Mouse (Mus musculus) liver, embryonic 11.5 days (tissue): ENCODE results near the gene 1700019A02Rik. TPM values are rescaled to one million over a fixed set of nuclear protein-coding genes. Genes with fewer than 3 reads are reported as not detected.

Experiments
- ATAC-seq: fragments of 200-750 bp; cut with Nextera tagmentation; replicated peaks from 2 replicates; pipeline ENCODE4 v1.8.0; 2017; ENCODE audit warnings: moderate number of reproducible peaks, mild to moderate bottlenecking, moderate TSS enrichment, moderate library complexity; ENCODE audit not compliant: low FRiP score
- DNase-seq: peaks from one replicate; pipeline ENCODE4 v3.0.0-alpha.2; 2017; ENCODE audit warnings: low spot score
- H3K27ac ChIP-seq: fragments of 300-500 bp; sonication (generic); 2 replicates; pipeline ENCODE4 v1.5.1; 2014; ENCODE audit warnings: mild to moderate bottlenecking, low read depth, low read length, control low read depth
- H3K27me3 ChIP-seq: fragments of 300-500 bp; sonication (generic); replicated peaks from 2 replicates; pipeline ENCODE4 v1.6.1; 2014; ENCODE audit warnings: low read length, mixed read lengths; ENCODE audit not compliant: control insufficient read depth, insufficient read depth
- H3K36me3 ChIP-seq: fragments of 300-500 bp; sonication (generic); 2 replicates; pipeline ENCODE4 v1.6.1; 2014; ENCODE audit warnings: mild to moderate bottlenecking, low read length, moderate library complexity, mixed read lengths; ENCODE audit not compliant: control insufficient read depth, insufficient read depth
- H3K4me1 ChIP-seq: fragments of 300-500 bp; sonication (generic); replicated peaks from 2 replicates; pipeline ENCODE4 v1.6.1; 2014; ENCODE audit warnings: low read length, mixed read lengths; ENCODE audit not compliant: control insufficient read depth, insufficient read depth
- H3K4me2 ChIP-seq: fragments of 300-500 bp; sonication (generic); 2 replicates; pipeline ENCODE4 v1.6.1; 2014; ENCODE audit warnings: mild to moderate bottlenecking, control low read depth, moderate library complexity
- H3K4me3 ChIP-seq: fragments of 300-500 bp; sonication (generic); 2 replicates; pipeline ENCODE4 v1.5.1; 2014; ENCODE audit warnings: low read depth, low read length, control low read depth
- H3K9ac ChIP-seq: fragments of 300-500 bp; sonication (generic); 2 replicates; pipeline ENCODE4 v1.6.1; 2014; ENCODE audit warnings: low read depth, low read length, control low read depth
- H3K9me3 ChIP-seq: fragments of 300-500 bp; sonication (generic); 2 replicates; pipeline ENCODE4 v1.6.1; 2016; ENCODE audit warnings: low read length, inconsistent platforms, mixed read lengths; ENCODE audit not compliant: control insufficient read depth
- WGBS: fragments of 180-500 bp; shearing (Covaris S2); extraction: QIAGEN DNeasy Blood & Tissue Kit; methylation state at CpG from one replicate; pipeline ENCODE4 v1.1.7; 2014; 5-methylcytosine and 5-hydroxymethylcytosine counted together
- polyA plus RNA-seq: library from polyadenylated mRNA; unstranded; fragments of >200 nt; fragmentation: Nextera tagmentation; extraction: Ambion mirVana; gene quantifications from 2 replicates; pipeline ENCODE4 v1.2.1, GENCODE M21; 2014

1700019A02Rik gene
- polyA plus RNA-seq, 1 experiment from 2014 or later, result not detected

DNA sequence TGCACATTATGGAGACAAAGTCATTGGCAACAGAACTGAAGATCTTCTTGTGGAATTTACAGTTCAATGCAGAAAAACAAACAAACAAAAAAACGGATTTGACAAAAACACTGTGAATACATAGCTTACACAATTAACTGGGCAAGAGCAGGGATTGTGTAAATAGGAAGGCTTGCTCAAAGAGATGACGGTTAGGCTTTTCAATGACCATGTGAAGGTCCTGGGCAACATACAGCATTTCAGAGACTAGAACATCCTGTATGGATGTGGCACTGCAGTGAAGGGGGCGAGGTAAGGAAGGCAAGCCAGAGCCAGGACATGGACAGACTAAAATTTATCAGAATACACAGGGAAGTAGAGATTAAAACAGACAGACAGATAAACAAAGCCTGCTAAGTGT lies 2.2 kb upstream of the 1700019A02Rik start:
- Histone ChIP-seq H3K4me3 (no peak overlapping the region), H3K4me1 (no peaks in the 10 kb centered on the region), H3K9ac (no peak overlapping the region), H3K4me2 (no peak overlapping the region), H3K36me3 (0 out of 2 replicates have a peak, but pooled peaks cover 6% of the 10 kb centered on the region), H3K9me3 (no peaks in the 10 kb centered on the region), H3K27ac (no peak overlapping the region), H3K27me3 (no peaks in the 10 kb centered on the region)
- DNase-seq (no peak), ATAC-seq (no peak)
- 77% methylated on average over 3 of the region's 3 CpGs for WGBS

DNA sequence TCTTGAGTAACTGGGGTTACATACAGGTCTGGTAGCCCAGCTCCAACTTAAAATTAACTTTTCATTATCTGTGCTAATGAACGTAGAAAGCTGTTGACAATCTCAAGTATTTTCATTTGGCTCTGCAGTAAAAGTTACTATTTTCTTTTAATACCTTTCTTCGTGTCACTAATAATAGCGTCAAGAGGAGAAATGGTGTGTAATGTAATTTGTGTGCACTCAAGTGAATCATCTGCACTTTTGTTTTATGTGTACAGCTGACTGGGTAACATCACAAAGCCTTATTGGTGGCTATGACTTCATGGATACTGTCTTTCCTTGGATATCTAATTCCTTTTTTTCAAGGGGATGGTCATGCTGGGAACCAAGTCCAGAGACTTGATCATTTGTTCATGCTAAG lies 1.1 kb downstream of the 1700019A02Rik start:
- Histone ChIP-seq H3K4me3 (no peak overlapping the region), H3K27ac (no peak overlapping the region), H3K4me1 (no peaks in the 10 kb centered on the region), H3K36me3 (0 out of 2 replicates have a peak, but pooled peaks cover 4% of the 10 kb centered on the region), H3K27me3 (no peaks in the 10 kb centered on the region), H3K9ac (no peak overlapping the region), H3K4me2 (no peak overlapping the region), H3K9me3 (no peaks in the 10 kb centered on the region)
- ATAC-seq (no peak), DNase-seq (no peak)
- WGBS, result 94% methylated on average over 3 of the region's 3 CpGs

DNA sequence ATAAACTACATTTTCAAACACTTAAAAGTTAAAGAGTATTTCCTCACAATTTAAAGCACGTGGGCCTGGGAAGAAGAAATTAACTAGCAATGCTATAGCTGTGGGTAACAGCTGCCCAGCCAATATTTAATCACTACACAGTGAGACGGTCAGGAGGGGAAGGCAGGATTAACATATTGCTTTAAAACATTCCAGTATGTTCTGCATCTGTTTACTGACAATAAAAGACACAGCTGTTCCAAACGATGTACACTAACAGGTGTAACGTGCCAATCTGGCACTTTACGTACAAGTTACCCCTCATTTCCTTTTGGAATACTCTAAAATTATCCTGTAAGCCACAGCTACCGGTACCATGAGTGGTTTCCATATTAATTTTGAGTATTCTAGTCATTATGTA lies 29.7 kb downstream of the 1700019A02Rik start:
- no peak overlapping the region for H3K9ac ChIP-seq
- H3K4me1 ChIP-seq, result no peaks in the 10 kb centered on the region
- DNase-seq (no peak), ATAC-seq (no peak)
- no peak overlapping the region for H3K27ac ChIP-seq
- H3K4me3 ChIP-seq, result no peak overlapping the region
- no peak overlapping the region for H3K4me2 ChIP-seq
- H3K27me3 ChIP-seq, result no peaks in the 10 kb centered on the region
- no peaks in the 10 kb centered on the region for H3K36me3 ChIP-seq
- WGBS, result 82% methylated on average over 6 of the region's 6 CpGs
- no peaks in the 10 kb centered on the region for H3K9me3 ChIP-seq

DNA sequence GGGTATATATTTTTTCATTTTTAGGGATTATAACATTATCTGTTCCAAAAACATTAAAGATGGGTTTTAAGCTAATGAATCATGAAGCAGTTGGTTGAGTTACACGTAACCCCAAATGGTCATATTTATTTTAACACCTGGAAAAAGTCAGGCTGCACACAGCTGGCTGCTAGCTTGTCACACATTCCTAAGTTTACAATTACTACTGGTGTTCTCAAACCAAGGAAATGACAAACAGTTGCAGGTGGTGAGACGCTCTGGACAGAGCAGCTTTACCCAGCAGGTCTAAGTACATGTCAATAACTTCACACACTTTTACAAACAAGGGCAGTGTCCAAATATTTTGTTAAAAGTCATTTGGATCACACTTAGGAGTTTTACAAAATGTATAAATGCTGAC lies 64.4 kb downstream of the 1700019A02Rik start:
- no peak for ATAC-seq
- Histone ChIP-seq H3K27ac (no peak overlapping the region), H3K27me3 (no peaks in the 10 kb centered on the region), H3K4me2 (no peak overlapping the region), H3K9ac (no peak overlapping the region), H3K4me1 (no peaks in the 10 kb centered on the region), H3K36me3 (no peaks in the 10 kb centered on the region), H3K9me3 (no peaks in the 10 kb centered on the region), H3K4me3 (no peak overlapping the region)
- 63% methylated on average over 2 of the region's 2 CpGs for WGBS
- no peak for DNase-seq

DNA sequence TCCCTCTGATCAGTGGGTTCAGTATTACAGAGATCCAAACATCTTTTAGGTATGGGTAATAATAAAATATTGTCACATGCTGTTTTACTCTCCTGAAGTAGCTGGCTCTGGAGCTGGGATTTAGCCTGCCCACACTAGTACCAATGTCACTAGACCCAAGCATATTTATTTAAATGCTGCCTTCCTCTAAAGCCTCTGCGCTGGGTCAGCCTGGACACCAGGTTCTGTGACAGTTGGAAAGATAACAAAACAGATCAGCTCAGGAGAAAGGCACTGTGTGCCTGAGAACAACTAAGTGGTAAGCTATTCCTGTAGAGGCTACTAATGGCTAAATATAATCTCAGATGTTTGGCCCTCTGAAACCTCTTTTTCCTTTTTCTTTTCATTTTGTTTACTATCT lies 76.9 kb downstream of the 1700019A02Rik start:
- no peak overlapping the region for H3K27ac ChIP-seq
- no peak overlapping the region for H3K9ac ChIP-seq
- H3K4me2 ChIP-seq, result no peak overlapping the region
- 62% methylated on average over 1 of the region's 1 CpGs for WGBS
- DNase-seq, result no peak
- no peaks in the 10 kb centered on the region for H3K9me3 ChIP-seq
- no peaks in the 10 kb centered on the region for H3K36me3 ChIP-seq
- no peak for ATAC-seq
- H3K27me3 ChIP-seq, result no peaks in the 10 kb centered on the region
- H3K4me3 ChIP-seq, result no peak overlapping the region
- no peaks in the 10 kb centered on the region for H3K4me1 ChIP-seq

Other genes with a start within 250 kb of the 1700019A02Rik start
- 8.4 and 11.3 TPM in 2 replicates for gene 1700019D03Rik, start 167.5 kb downstream of the 1700019A02Rik start, polyA plus RNA-seq
- gene Mstn, start 126.0 kb downstream of the 1700019A02Rik start, polyA plus RNA-seq, result 0.60 and 1.0 TPM in 2 replicates
- 20.1 and 25.0 TPM in 2 replicates for gene Pms1, start 109.4 kb upstream of the 1700019A02Rik start, polyA plus RNA-seq
- gene Ormdl1, start 109.5 kb upstream of the 1700019A02Rik start, polyA plus RNA-seq, result 51.1 and 55.2 TPM in 2 replicates
- not detected in 2 replicates for gene Gm28778, start 109.5 kb upstream of the 1700019A02Rik start, polyA plus RNA-seq
- gene Osgepl1, start 126.0 kb upstream of the 1700019A02Rik start, polyA plus RNA-seq, result 32.1 and 36.6 TPM in 2 replicates
- not detected in 2 replicates for gene Asdurf, start 165.0 kb upstream of the 1700019A02Rik start, polyA plus RNA-seq
- 0.40 and 0.51 TPM in 2 replicates for gene Gm28551, start 165.0 kb upstream of the 1700019A02Rik start, polyA plus RNA-seq
- 92.4 and 98.4 TPM in 2 replicates for gene Asnsd1, start 165.1 kb upstream of the 1700019A02Rik start, polyA plus RNA-seq